Mouse (Mus musculus) embryo, embryonic 11.5 days (tissue): ENCODE measurements around the gene Palm2.

Experiments
- DNase-seq: peaks from one replicate; pipeline ENCODE4 v3.0.0-alpha.2; 2012; ENCODE audit warnings: low read depth, low spot score

The Palm2 gene

DNA sequence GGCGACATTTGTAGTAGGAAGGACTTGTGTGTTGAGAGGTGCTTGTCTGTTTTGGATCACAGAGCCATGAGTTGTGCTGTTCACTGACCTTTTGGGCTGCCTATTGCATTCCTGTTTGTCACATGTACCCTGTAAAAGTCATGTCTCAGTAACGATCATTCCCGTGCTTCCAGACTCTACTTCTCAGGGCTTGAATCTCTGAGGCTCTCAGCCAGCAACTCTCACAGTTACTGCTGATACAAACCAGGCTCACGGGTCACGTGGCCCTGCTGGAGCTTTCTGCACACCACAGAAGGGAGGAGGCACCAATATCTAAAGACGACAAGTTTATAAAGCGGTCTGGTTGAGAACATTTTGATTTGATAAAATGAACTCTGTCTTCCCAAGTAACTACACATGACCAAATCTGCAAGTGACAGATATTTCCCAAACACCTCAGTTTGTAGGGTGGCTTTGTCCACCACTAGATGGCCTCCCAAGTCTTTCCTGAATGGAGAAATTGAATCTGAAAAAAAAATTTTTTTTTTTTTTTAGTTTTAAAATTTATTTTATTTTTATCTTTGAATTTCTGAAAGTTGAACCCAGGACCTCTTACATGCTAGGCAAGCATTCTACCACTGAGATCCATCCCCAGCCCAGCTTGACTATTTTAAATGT lies 236.9 kb downstream of the Palm2 start:
- no peak for DNase-seq

GRCm38 (mm10) chr4:57672541-57672940 lies 238.5 kb downstream of the Palm2 start:
- no peak for DNase-seq

DNA sequence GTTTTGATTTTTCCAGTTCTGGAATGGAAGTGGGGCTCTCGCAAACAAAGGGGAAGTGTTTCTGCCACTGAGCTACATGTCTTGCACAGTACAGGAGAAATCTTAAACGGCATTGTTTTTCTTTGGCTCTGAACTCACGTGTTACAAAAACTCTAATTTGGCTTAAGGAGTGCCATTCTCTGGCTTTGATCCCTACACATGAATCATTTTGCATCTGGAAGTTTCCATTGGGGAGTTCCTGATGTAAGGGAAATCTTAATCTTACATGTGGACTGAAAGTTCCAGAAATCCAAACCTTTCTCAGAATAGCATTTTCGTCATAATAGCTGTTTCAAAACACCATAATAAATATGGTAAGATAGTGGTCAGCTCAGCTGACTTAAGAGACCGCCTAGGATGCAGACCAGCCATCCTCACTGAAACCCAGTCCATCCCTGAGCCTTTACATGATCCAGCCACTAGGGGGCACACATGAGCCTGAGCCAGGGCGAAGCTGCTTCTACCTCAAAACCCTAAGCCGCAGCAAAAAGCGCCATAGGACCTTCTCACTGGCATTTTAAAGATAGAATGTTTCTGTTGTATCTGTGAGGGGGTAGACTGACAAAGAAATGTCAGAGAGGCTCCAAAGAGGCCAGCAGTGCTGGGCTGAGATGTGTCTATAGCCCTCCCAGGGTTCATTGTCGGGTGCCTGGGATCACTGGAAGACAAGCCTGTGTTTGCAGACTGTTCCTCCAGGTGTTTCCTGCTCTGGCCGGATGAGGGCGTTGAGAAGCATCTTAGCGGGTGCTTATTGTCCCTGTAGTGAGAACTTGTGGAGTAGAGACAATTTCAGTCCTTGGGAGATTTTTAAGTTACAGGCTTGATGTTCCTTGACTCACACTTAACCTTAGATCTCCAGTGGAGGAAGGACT lies 239.2 kb downstream of the Palm2 start:
- DNase-seq: peak; percentile 84

DNA sequence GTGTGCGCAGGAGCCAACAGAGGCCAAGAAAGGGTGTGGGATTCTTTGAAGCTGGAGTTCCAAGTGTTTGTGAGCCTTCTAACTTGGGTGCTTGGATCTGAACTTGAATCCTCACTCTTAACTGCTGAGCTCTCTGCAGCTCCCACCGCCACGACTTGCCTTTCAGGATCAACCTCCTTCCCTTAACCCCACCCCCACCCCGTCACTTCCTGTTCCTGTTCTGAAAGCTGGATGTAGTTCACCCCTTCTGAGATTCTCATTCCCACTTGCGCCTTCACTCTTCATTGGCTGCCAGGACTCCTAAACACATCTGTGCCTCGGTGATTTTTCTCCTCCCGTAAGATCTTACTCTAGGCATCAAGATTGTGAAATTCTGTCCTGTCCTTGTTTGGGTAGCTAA lies 240.3 kb downstream of the Palm2 start:
- DNase-seq: no peak

GRCm38 (mm10) chr4:57675387-57675786 lies 241.3 kb downstream of the Palm2 start:
- DNase-seq: peak; percentile 31

DNA sequence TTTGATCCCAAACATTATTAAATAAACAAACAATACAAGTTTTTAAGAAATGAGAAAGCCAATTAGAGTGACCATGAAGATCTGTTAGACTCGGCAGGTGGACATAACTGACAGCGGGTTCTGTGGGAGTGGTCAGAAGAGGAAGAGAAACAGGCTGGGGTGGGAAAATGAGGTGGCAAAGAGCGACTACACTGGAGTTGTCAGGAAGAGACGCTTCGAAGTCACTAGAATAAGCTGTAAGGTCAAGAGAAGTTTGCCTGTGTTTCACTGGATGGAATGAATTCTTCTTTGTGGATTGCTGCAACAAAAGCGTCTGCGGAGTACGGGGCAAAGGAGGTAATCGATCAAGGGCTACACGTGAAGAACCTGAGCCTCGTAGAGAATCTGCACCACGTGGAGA lies 243.9 kb downstream of the Palm2 start:
- no peak for DNase-seq

DNA sequence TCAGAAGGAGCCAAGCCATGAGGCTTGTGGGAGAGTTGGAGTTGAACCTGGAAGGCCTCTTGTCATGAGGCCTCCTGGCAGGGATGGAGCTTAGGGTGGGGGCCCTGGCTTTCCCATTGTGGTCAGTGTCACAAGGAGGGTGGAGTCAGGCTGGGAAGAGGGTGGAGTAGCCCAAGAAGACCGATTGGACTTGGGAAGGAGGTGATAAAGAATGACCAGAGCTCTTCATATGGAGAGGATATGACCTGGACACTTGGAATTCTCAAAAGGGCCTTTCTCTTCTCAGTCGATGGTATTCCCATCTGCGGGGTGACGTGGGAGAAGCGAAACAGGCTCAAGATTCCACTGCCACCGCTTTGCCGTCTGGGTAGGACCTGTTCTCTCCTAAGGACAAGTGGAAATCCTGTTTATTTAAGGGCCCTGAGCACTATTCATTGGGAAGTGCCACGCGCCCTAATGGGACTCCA lies 245.0 kb downstream of the Palm2 start:
- no peak for DNase-seq

- DNase-seq: no peak
These were observed 246.1 kb downstream of the Palm2 start for GRCm38 (mm10) chr4:57680186-57680585.

DNA sequence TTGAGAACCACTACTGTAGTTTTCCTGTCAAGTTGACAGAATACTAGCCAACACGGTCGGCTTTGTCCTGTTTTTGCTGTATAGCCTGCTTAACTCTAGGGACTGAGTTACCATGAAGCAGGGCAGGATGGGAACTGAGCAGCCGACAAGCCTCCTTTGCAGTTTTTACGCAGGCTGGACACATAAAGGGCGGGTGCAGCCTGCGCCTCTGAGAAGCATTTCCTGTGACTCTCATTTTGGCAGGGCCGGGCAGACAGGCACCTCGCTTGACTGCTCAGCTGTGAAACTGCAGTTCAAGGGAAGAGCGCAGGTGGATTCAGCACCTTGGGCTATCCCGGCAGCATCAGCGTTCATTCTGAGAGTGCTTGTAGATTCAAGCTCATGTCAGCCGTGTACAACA lies 247.5 kb downstream of the Palm2 start:
- DNase-seq: no peak

- DNase-seq: no peak
These were observed 248.3 kb downstream of the Palm2 start for GRCm38 (mm10) chr4:57682341-57682740.

- no peak for DNase-seq
These were observed 248.9 kb downstream of the Palm2 start for GRCm38 (mm10) chr4:57682944-57683343.

GRCm38 (mm10) chr4:57684676-57685215 lies 250.7 kb downstream of the Palm2 start:
- no peak for DNase-seq

GRCm38 (mm10) chr4:57686736-57687135 lies 252.7 kb downstream of the Palm2 start:
- no peak for DNase-seq

DNA sequence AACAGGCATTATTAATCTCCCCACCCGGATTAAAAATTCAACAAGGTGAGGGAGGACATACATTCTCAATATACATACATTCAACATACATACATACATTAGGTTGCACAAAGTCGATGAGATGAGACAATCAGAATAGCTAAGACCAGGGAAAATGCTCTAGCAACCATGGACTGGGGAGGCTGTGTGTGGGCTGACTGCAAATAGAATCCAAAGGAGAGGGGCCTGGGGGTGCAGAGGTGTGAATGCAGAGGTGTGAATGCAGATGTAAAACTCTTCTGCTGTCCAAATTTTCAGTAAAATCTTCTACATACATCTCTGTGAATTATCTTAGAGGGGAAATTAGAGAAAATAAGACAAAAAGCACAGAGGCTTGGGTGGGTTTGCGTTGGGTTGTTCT lies 253.5 kb downstream of the Palm2 start:
- no peak for DNase-seq

DNA sequence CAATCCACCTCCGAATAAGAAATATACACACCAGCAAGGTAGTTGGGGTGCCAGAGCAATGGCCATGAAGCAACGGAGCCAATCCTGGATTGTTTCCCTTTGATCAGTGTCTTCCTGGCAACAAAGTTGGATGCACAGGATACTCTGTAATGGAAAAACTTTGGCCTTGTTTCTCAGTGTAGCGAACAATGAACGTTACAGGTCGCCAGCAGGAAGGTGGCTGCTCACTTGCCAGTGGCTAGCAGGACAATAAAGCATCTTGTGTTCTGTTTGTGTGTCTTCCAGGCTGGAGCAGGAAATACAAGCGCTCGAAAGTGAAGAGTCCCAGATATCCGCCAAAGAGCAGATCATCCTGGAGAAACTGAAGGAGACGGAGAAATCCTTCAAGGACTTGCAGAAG lies 254.1 kb downstream of the Palm2 start:
- no peak for DNase-seq

- DNase-seq: no peak
These were observed 256.0 kb downstream of the Palm2 start for GRCm38 (mm10) chr4:57690001-57690400.

- DNase-seq: no peak
These were observed 256.8 kb downstream of the Palm2 start for GRCm38 (mm10) chr4:57690805-57691204.

- no peak for DNase-seq
These were observed 260.5 kb downstream of the Palm2 start for GRCm38 (mm10) chr4:57694356-57695136.

DNA sequence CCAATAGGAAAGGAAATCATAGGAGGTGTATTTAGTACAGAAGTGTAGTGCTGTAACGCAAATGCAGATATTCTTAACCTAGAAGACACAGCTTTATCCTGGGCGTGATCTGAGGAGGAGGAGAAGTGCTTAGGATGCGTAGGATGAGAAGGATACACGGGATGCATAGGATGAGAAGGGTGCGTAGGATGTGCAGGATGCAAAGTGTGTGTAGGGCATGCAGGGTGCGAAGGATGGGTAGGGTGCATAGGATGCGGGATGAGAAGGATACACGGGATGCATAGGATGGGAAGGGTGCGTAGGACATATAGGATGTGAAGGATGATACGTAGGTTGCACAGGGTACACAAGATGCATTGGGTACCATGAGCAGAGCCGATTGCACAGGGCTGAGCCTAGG lies 262.9 kb downstream of the Palm2 start:
- DNase-seq: no peak

GRCm38 (mm10) chr4:57697918-57698611 lies 264.0 kb downstream of the Palm2 start:
- DNase-seq: no peak

- no peak for DNase-seq
These were observed 267.5 kb downstream of the Palm2 start for GRCm38 (mm10) chr4:57701576-57701975.
